Mouse (Mus musculus) olfactory bulb, adult 2 months (tissue): Measurements from ENCODE around the gene Sema3a.

Experiments
- CTCF ChIP-seq: fragments of 200-500 bp; IDR thresholded peaks from 2 replicates; pipeline ENCODE4 v1.5.1; 2012; ENCODE audit warnings: low read depth, mild to moderate bottlenecking, low read length, moderate library complexity; ENCODE audit not compliant: insufficient read depth
- POLR2A ChIP-seq: fragments of 200-500 bp; IDR thresholded peaks from 2 replicates; pipeline ENCODE4 v1.6.1; 2012; ENCODE audit warnings: mild to moderate bottlenecking, low read depth, low read length, moderate library complexity; ENCODE audit not compliant: insufficient read depth

- TF ChIP-seq POLR2A (no peak), CTCF (no peak)
Observed at GRCm38 (mm10) chr5:13084777-13085439, 40.3 kb upstream of the Sema3a start.
